Mouse (Mus musculus) limb, embryonic 12.5 days (tissue): ENCODE results near the gene Teddm1b. TPM values are rescaled to one million over a fixed set of nuclear protein-coding genes. Genes with fewer than 3 reads are reported as not detected.

Experiments
- ATAC-seq: fragments of 200-750 bp; cut with Nextera tagmentation; 2 replicates; pipeline ENCODE4 v1.8.0; 2017; ENCODE audit warnings: low read depth, moderate TSS enrichment; ENCODE audit not compliant: insufficient number of reproducible peaks, insufficient read depth, low FRiP score, low TSS enrichment
- H3K27ac ChIP-seq: fragments of 300-500 bp; sonication (generic); 2 replicates; pipeline ENCODE4 v1.5.1; 2016; ENCODE audit warnings: mild to moderate bottlenecking, moderate library complexity
- H3K27me3 ChIP-seq: fragments of 300-500 bp; sonication (generic); 2 replicates; pipeline ENCODE4 v1.6.1; 2016; ENCODE audit warnings: mild to moderate bottlenecking, moderate library complexity
- H3K36me3 ChIP-seq: fragments of 300-500 bp; sonication (generic); 2 replicates; pipeline ENCODE4 v1.6.1; 2016; ENCODE audit warnings: mild to moderate bottlenecking, moderate library complexity
- H3K4me1 ChIP-seq: fragments of 300-500 bp; sonication (generic); replicated peaks from 2 replicates; pipeline ENCODE4 v1.6.1; 2016
- H3K4me2 ChIP-seq: fragments of 300-500 bp; sonication (generic); 2 replicates; pipeline ENCODE4 v1.6.1; 2016; ENCODE audit warnings: mild to moderate bottlenecking, moderate library complexity
- H3K4me3 ChIP-seq: fragments of 300-500 bp; sonication (generic); replicated peaks from 2 replicates; pipeline ENCODE4 v1.5.1; 2016; ENCODE audit warnings: mild to moderate bottlenecking
- H3K9ac ChIP-seq: fragments of 300-500 bp; sonication (generic); replicated peaks from 2 replicates; pipeline ENCODE4 v1.6.1; 2016; ENCODE audit warnings: mild to moderate bottlenecking, moderate library complexity
- H3K9me3 ChIP-seq: fragments of 300-500 bp; sonication (generic); 2 replicates; pipeline ENCODE4 v1.6.1; 2016; ENCODE audit warnings: mild to moderate bottlenecking, moderate library complexity
- WGBS: fragments of 180-500 bp; shearing (Covaris S2); methylation state at CpG from one replicate; pipeline ENCODE4 v1.1.7; 2016; 5-methylcytosine and 5-hydroxymethylcytosine counted together
- polyA plus RNA-seq: library from polyadenylated mRNA; unstranded; fragments of >200 nt; fragmentation: Nextera tagmentation; extraction: Ambion mirVana; gene quantifications from 2 replicates; pipeline ENCODE4 v1.2.1, GENCODE M21; 2016

Teddm1b gene
- polyA plus RNA-seq, 1 experiment from 2014 or later, result 0.44 TPM

DNA sequence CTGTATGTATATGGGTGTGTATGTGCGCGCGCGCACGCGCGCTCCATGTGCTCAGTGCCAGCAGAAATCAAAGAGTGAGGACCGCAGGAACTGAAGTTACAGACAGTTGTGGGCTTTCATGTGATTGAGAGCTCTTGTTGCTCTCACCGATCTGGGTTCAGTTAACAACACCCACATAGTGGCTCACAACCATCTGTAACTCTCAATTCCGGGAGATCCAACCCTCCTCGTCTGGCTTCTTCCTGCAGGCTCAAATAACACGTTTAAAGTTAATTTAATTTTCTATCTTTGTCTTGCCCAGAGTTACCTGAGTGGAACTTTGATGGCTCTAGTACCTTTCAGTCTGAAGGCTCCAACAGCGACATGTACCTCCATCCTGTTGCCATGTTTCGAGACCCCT is 30.1 kb downstream of the Teddm1b start:
- no peak overlapping the region for H3K9ac ChIP-seq
- no peaks in the 10 kb centered on the region for H3K27me3 ChIP-seq
- no peaks in the 10 kb centered on the region for H3K9me3 ChIP-seq
- no peak for ATAC-seq
- no peak overlapping the region for H3K4me3 ChIP-seq
- no peak overlapping the region for H3K4me2 ChIP-seq
- H3K27ac ChIP-seq, result no peak overlapping the region
- 93% methylated on average over 14 of the region's 14 CpGs for WGBS
- peaks cover 16% of the 10 kb centered on the region for H3K4me1 ChIP-seq
- H3K36me3 ChIP-seq, result peaks cover 67% of the 10 kb centered on the region

- Histone ChIP-seq H3K27ac (no peak overlapping the region), H3K9me3 (no peaks in the 10 kb centered on the region), H3K4me1 (peaks cover 16% of the 10 kb centered on the region), H3K36me3 (peaks cover 82% of the 10 kb centered on the region), H3K4me3 (no peak overlapping the region), H3K27me3 (no peaks in the 10 kb centered on the region), H3K4me2 (no peak overlapping the region), H3K9ac (no peak overlapping the region)
- 95% methylated on average over 3 of the region's 3 CpGs for WGBS
- no peak for ATAC-seq
Measured at GRCm38 (mm10) chr1:153905884-153906283, 31.7 kb downstream of the Teddm1b start.

DNA sequence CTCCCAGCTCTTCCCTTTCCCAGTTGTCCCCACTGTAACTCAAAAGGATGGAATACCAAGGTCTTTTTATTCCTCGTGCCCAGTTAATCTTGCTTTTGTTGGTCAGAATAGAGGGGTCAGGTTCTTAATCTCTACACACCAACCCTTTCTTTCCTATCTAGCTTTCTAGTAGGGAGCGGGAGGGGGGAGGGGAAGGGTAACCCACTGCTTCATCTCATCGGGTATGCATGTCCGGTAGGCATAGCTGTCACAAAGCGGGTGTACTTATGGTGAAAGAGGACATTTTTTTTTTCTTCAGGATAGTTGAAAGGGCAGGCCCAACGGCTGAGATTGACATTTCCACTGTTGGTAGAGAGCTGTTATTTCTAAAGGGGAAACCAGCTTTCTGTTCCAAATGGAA is 34.1 kb downstream of the Teddm1b start:
- H3K36me3 ChIP-seq, result peaks cover 83% of the 10 kb centered on the region
- no peaks in the 10 kb centered on the region for H3K27me3 ChIP-seq
- 88% methylated on average over 6 of the region's 6 CpGs for WGBS
- no peaks in the 10 kb centered on the region for H3K9me3 ChIP-seq
- H3K27ac ChIP-seq, result no peak overlapping the region
- peaks cover under 1% of the 10 kb centered on the region; the same call in 1 of the 2 replicates for H3K4me1 ChIP-seq
- H3K9ac ChIP-seq, result no peak overlapping the region
- H3K4me3 ChIP-seq, result no peak overlapping the region
- ATAC-seq, result no peak
- H3K4me2 ChIP-seq, result no peak overlapping the region

GRCm38 (mm10) chr1:153908741-153909140 is 34.6 kb downstream of the Teddm1b start:
- Histone ChIP-seq H3K27me3 (no peaks in the 10 kb centered on the region), H3K4me1 (no peaks in the 10 kb centered on the region), H3K27ac (no peak overlapping the region), H3K4me2 (no peak overlapping the region), H3K9me3 (no peaks in the 10 kb centered on the region), H3K9ac (no peak overlapping the region), H3K4me3 (no peak overlapping the region), H3K36me3 (peaks cover 78% of the 10 kb centered on the region)
- 90% methylated on average over 4 of the region's 4 CpGs for WGBS
- ATAC-seq, result no peak

GRCm38 (mm10) chr1:153909213-153909962 is 35.2 kb downstream of the Teddm1b start:
- no peaks in the 10 kb centered on the region for H3K9me3 ChIP-seq
- peaks cover 71% of the 10 kb centered on the region for H3K36me3 ChIP-seq
- no peak for ATAC-seq
- no peak overlapping the region for H3K9ac ChIP-seq
- no peaks in the 10 kb centered on the region for H3K27me3 ChIP-seq
- no peaks in the 10 kb centered on the region for H3K4me1 ChIP-seq
- no peak overlapping the region for H3K4me3 ChIP-seq
- no peak overlapping the region for H3K4me2 ChIP-seq
- no peak overlapping the region for H3K27ac ChIP-seq
- 89% methylated on average over 10 of the region's 10 CpGs for WGBS

- ATAC-seq, result no peak
- no peak overlapping the region for H3K9ac ChIP-seq
- no peak overlapping the region for H3K4me3 ChIP-seq
- H3K4me2 ChIP-seq, result no peak overlapping the region
- H3K27ac ChIP-seq, result no peak overlapping the region
- H3K36me3 ChIP-seq, result peaks cover 66% of the 10 kb centered on the region
- 90% methylated on average over 9 of the region's 9 CpGs for WGBS
- H3K4me1 ChIP-seq, result no peaks in the 10 kb centered on the region
- H3K9me3 ChIP-seq, result no peaks in the 10 kb centered on the region
- H3K27me3 ChIP-seq, result no peaks in the 10 kb centered on the region
Measured at GRCm38 (mm10) chr1:153909963-153910291, 35.8 kb downstream of the Teddm1b start.

DNA sequence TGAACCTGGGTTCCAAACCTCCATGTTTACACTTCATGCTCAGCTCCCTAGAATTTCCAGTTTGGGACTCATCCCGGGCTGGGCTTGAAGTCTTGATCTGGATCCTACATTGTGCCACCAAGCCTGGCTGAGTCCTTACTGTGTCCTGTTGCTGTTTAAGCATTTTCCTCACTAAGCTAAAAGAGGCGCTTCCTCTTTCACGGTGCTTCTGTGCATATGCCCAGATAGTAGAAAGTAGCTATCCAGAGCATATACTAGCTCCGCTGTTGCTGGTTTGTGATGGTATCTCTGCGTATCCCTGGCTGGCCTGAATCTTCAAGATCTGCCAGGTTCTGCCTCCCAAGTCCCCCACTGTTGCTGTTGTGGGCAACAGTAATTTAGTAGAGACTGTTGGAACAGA is 36.3 kb downstream of the Teddm1b start:
- 90% methylated on average over 5 of the region's 5 CpGs for WGBS
- peaks cover 61% of the 10 kb centered on the region for H3K36me3 ChIP-seq

GRCm38 (mm10) chr1:153911276-153911795 is 37.2 kb downstream of the Teddm1b start:
- Histone ChIP-seq H3K4me3 (no peak overlapping the region), H3K4me2 (no peak overlapping the region), H3K9ac (no peak overlapping the region), H3K27me3 (no peaks in the 10 kb centered on the region), H3K4me1 (no peaks in the 10 kb centered on the region), H3K9me3 (no peaks in the 10 kb centered on the region), H3K27ac (no peak overlapping the region), H3K36me3 (peaks cover 52% of the 10 kb centered on the region)
- no peak for ATAC-seq
- 85% methylated on average over 6 of the region's 6 CpGs for WGBS

More for the DNA sequence above, 36.3 kb downstream of the Teddm1b start:
- no peak overlapping the region for H3K4me3 ChIP-seq
- no peaks in the 10 kb centered on the region for H3K27me3 ChIP-seq
- no peak overlapping the region for H3K9ac ChIP-seq
- no peaks in the 10 kb centered on the region for H3K4me1 ChIP-seq
- H3K27ac ChIP-seq, result no peak overlapping the region
- no peak for ATAC-seq
- no peaks in the 10 kb centered on the region for H3K9me3 ChIP-seq
- H3K4me2 ChIP-seq, result no peak overlapping the region

DNA sequence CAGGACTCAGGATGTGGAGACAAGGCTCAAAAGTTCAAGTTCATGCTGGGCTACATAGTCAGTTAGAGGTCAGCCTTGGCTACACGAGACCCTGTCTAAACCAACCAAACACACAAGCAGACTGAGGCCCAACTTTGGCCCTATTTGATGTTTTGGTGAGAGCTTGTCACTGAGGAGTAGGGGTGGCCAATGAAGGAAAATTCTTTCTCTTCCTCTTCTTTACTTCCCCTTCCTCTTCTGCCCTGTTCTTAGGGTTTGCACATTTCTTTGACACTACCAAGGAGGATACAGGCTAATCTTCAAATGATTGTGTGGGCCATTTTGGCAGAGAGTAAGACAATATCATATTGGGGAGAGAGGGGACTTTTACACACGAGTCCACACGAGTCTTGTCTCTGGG is 39.7 kb downstream of the Teddm1b start:
- 90% methylated on average over 3 of the region's 3 CpGs for WGBS
- no peak overlapping the region for H3K4me3 ChIP-seq
- no peaks in the 10 kb centered on the region for H3K27me3 ChIP-seq
- no peaks in the 10 kb centered on the region for H3K4me1 ChIP-seq
- H3K9me3 ChIP-seq, result no peaks in the 10 kb centered on the region
- H3K9ac ChIP-seq, result no peak overlapping the region
- ATAC-seq, result no peak
- H3K4me2 ChIP-seq, result no peak overlapping the region
- peaks cover 27% of the 10 kb centered on the region for H3K36me3 ChIP-seq
- H3K27ac ChIP-seq, result no peak overlapping the region

GRCm38 (mm10) chr1:153918521-153919206 is 44.5 kb downstream of the Teddm1b start:
- no peak for ATAC-seq
- WGBS, result 90% methylated on average over 3 of the region's 3 CpGs

DNA sequence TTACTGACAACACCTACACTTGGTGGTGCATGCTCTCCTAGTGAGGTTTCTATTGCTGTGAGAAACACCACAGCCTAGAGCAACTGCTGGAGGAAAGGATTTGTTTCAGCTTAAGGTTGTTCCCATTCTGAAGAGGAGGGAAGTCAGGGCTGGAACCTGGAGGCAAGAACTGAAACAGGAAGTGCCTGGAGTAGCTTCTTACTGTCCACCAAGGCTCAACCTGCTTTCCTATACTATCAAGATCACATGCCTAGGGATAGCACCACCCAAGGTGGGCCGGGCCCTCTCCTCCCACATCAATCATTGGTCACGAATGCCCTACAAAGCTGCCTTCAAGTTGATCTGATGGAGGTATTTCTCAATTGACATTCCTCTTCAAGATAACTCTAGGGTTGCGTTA is 47.5 kb downstream of the Teddm1b start:
- Histone ChIP-seq H3K4me3 (no peak overlapping the region), H3K4me2 (no peak overlapping the region), H3K27ac (no peak overlapping the region), H3K36me3 (no peaks in the 10 kb centered on the region), H3K9me3 (no peaks in the 10 kb centered on the region), H3K27me3 (no peaks in the 10 kb centered on the region), H3K9ac (no peak overlapping the region), H3K4me1 (no peaks in the 10 kb centered on the region)
- 89% methylated on average over 3 of the region's 3 CpGs for WGBS
- no peak for ATAC-seq

More at GRCm38 (mm10) chr1:153918521-153919206, 44.5 kb downstream of the Teddm1b start:
- Histone ChIP-seq H3K9me3 (no peaks in the 10 kb centered on the region), H3K27me3 (no peaks in the 10 kb centered on the region), H3K4me3 (no peak overlapping the region), H3K4me1 (no peaks in the 10 kb centered on the region), H3K4me2 (no peak overlapping the region), H3K9ac (no peak overlapping the region), H3K27ac (no peak overlapping the region), H3K36me3 (no peaks in the 10 kb centered on the region)
